Mouse (Mus musculus) limb, embryonic 11.5 days (tissue): Measurements from ENCODE around the gene Ankrd44. TPM values are rescaled to one million over a fixed set of nuclear protein-coding genes. Genes with fewer than 3 reads are reported as not detected.

Source experiments
- ATAC-seq: fragments of 200-750 bp; cut with Nextera tagmentation; 2 replicates; pipeline ENCODE4 v1.8.0; 2017; ENCODE audit warnings: low read depth; ENCODE audit not compliant: insufficient number of reproducible peaks, low FRiP score, low TSS enrichment
- DNase-seq: peaks from one replicate; pipeline ENCODE4 v3.0.0-alpha.2; 2015; ENCODE audit warnings: low spot score
- H3K27ac ChIP-seq: fragments of 300-500 bp; sonication (generic); replicated peaks from 2 replicates; pipeline ENCODE4 v1.5.1; 2014; ENCODE audit warnings: low read depth, mild to moderate bottlenecking, low read length
- H3K27me3 ChIP-seq: fragments of 300-500 bp; sonication (generic); 2 replicates; pipeline ENCODE4 v1.6.1; 2014; ENCODE audit warnings: mild to moderate bottlenecking, low read length, mixed read lengths; ENCODE audit not compliant: control insufficient read depth, insufficient read depth
- H3K36me3 ChIP-seq: fragments of 300-500 bp; sonication (generic); 2 replicates; pipeline ENCODE4 v1.6.1; 2014; ENCODE audit warnings: mild to moderate bottlenecking, low read length, moderate library complexity, mixed read lengths; ENCODE audit not compliant: control insufficient read depth, insufficient read depth
- H3K4me1 ChIP-seq: fragments of 300-500 bp; sonication (generic); 2 replicates; pipeline ENCODE4 v1.6.1; 2014; ENCODE audit warnings: low read length, mixed read lengths; ENCODE audit not compliant: control insufficient read depth, insufficient read depth
- H3K4me2 ChIP-seq: fragments of 300-500 bp; sonication (generic); 2 replicates; pipeline ENCODE4 v1.6.1; 2014; ENCODE audit warnings: low read depth, mild to moderate bottlenecking, moderate library complexity; ENCODE audit not compliant: severe bottlenecking
- H3K4me3 ChIP-seq: fragments of 300-500 bp; sonication (generic); 2 replicates; pipeline ENCODE4 v1.5.1; 2014; ENCODE audit warnings: low read depth, low read length
- H3K9ac ChIP-seq: fragments of 300-500 bp; sonication (generic); 2 replicates; pipeline ENCODE4 v1.6.1; 2014; ENCODE audit warnings: mild to moderate bottlenecking, low read length
- H3K9me3 ChIP-seq: fragments of 300-500 bp; sonication (generic); 2 replicates; pipeline ENCODE4 v1.6.1; 2016; ENCODE audit warnings: low read length; ENCODE audit not compliant: control insufficient read depth
- WGBS: fragments of 180-500 bp; shearing (Covaris S2); extraction: QIAGEN DNeasy Blood & Tissue Kit; methylation state at CpG from one replicate; pipeline ENCODE4 v1.1.7; 2014; 5-methylcytosine and 5-hydroxymethylcytosine counted together
- polyA plus RNA-seq: library from polyadenylated mRNA; unstranded; fragments of >200 nt; fragmentation: Nextera tagmentation; extraction: Ambion mirVana; gene quantifications from 2 replicates; pipeline ENCODE4 v1.2.1, GENCODE M21; 2014

The Ankrd44 gene
- polyA plus RNA-seq, 1 experiment from 2014 or later = 23.5 TPM

GRCm38 (mm10) chr1:54897726-54898125 lies 28.5 kb downstream of the Ankrd44 start:
- no peak overlapping the region for H3K4me3 ChIP-seq
- H3K9ac ChIP-seq = no peak overlapping the region
- DNase-seq = no peak
- no peak for ATAC-seq
- H3K4me2 ChIP-seq = no peak overlapping the region
- no peak overlapping the region for H3K27ac ChIP-seq
- H3K9me3 ChIP-seq = no peaks in the 10 kb centered on the region
- no peaks in the 10 kb centered on the region for H3K36me3 ChIP-seq
- no peaks in the 10 kb centered on the region for H3K4me1 ChIP-seq
- 89% methylated on average over 2 of the region's 2 CpGs for WGBS
- no peaks in the 10 kb centered on the region for H3K27me3 ChIP-seq

GRCm38 (mm10) chr1:54896109-54897085 lies 29.8 kb downstream of the Ankrd44 start:
- Histone ChIP-seq H3K9ac (no peak overlapping the region), H3K9me3 (no peaks in the 10 kb centered on the region), H3K27me3 (no peaks in the 10 kb centered on the region), H3K27ac (no peak overlapping the region), H3K4me1 (no peaks in the 10 kb centered on the region), H3K4me2 (no peak overlapping the region), H3K36me3 (no peaks in the 10 kb centered on the region), H3K4me3 (no peak overlapping the region)
- ATAC-seq = no peak
- no peak for DNase-seq
- 54% methylated on average over 11 of the region's 12 CpGs for WGBS

DNA sequence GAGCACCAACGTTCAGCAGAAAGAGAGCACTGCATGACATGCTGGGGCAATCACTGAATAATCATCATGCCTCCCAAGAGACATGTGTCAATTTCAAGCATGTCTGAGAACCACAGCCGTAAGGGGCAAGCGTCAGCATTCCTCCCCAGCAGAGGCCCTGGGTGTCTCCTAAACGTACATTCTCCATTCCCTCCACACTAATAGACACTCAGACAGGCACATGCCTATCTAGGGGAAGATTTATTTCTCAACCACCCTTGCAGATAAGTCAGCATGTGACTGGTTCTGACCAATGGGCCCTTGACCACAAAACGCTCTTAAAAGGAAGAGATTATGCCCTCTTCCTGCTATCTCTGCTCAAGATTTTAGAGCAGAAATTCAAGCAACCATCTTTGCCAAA lies 37.7 kb downstream of the Ankrd44 start:
- DNase-seq (no peak), ATAC-seq (no peak)
- Histone ChIP-seq H3K4me3 (no peak overlapping the region), H3K9me3 (no peaks in the 10 kb centered on the region), H3K27ac (no peak overlapping the region), H3K4me1 (no peaks in the 10 kb centered on the region), H3K36me3 (no peaks in the 10 kb centered on the region), H3K9ac (no peak overlapping the region), H3K27me3 (no peaks in the 10 kb centered on the region), H3K4me2 (no peak overlapping the region)
- 72% methylated on average over 5 of the region's 5 CpGs for WGBS

GRCm38 (mm10) chr1:54887873-54888272 lies 38.3 kb downstream of the Ankrd44 start:
- Histone ChIP-seq H3K4me3 (no peak overlapping the region), H3K27me3 (no peaks in the 10 kb centered on the region), H3K4me2 (no peak overlapping the region), H3K36me3 (no peaks in the 10 kb centered on the region), H3K9me3 (no peaks in the 10 kb centered on the region), H3K4me1 (no peaks in the 10 kb centered on the region), H3K9ac (no peak overlapping the region), H3K27ac (no peak overlapping the region)
- 80% methylated on average over 3 of the region's 3 CpGs for WGBS
- no peak for DNase-seq
- no peak for ATAC-seq

- H3K27ac ChIP-seq = no peak overlapping the region
- H3K9ac ChIP-seq = no peak overlapping the region
- no peak overlapping the region for H3K4me2 ChIP-seq
- WGBS = 44% methylated on average over 2 of the region's 2 CpGs
- no peaks in the 10 kb centered on the region for H3K9me3 ChIP-seq
- no peaks in the 10 kb centered on the region for H3K27me3 ChIP-seq
- no peaks in the 10 kb centered on the region for H3K4me1 ChIP-seq
- ATAC-seq (no peak), DNase-seq (no peak)
- no peak overlapping the region for H3K4me3 ChIP-seq
- H3K36me3 ChIP-seq = no peaks in the 10 kb centered on the region
These were observed 43.2 kb downstream of the Ankrd44 start for GRCm38 (mm10) chr1:54882856-54883467.

DNA sequence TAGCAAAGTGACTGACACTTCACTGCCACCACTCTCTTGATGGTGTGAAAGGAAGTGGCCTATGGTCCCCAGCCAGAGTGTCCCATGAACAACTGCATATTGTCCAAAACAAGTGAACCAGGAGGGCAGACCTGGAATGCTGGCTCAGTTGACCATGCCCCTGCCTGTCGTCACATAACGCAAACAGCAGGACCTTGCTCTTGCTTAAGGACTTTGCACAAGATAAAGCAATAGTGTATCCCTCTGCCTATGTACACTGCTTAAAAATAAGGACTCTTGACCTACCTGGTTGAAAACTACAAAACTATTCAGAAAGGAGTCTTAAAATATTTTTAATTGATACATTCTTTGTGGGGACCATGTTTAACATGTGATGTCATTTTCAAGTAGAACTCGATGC lies 44.7 kb downstream of the Ankrd44 start:
- no peak overlapping the region for H3K9ac ChIP-seq
- 93% methylated on average over 3 of the region's 3 CpGs for WGBS
- H3K27ac ChIP-seq = no peak overlapping the region
- H3K36me3 ChIP-seq = no peaks in the 10 kb centered on the region
- no peak overlapping the region for H3K4me2 ChIP-seq
- no peaks in the 10 kb centered on the region for H3K27me3 ChIP-seq
- ATAC-seq (no peak), DNase-seq (no peak)
- H3K4me3 ChIP-seq = no peak overlapping the region
- no peaks in the 10 kb centered on the region for H3K4me1 ChIP-seq
- no peaks in the 10 kb centered on the region for H3K9me3 ChIP-seq

GRCm38 (mm10) chr1:54877423-54878073 lies 48.6 kb downstream of the Ankrd44 start:
- Histone ChIP-seq H3K9me3 (no peaks in the 10 kb centered on the region), H3K36me3 (no peaks in the 10 kb centered on the region), H3K9ac (no peak overlapping the region), H3K27ac (no peak overlapping the region), H3K4me3 (no peak overlapping the region), H3K4me1 (no peaks in the 10 kb centered on the region), H3K27me3 (no peaks in the 10 kb centered on the region), H3K4me2 (no peak overlapping the region)
- ATAC-seq = no peak
- DNase-seq = no peak
- 76% methylated on average over 10 of the region's 10 CpGs for WGBS

- Histone ChIP-seq H3K4me1 (no peaks in the 10 kb centered on the region), H3K4me3 (no peak overlapping the region), H3K4me2 (no peak overlapping the region), H3K9ac (no peak overlapping the region), H3K9me3 (no peaks in the 10 kb centered on the region), H3K36me3 (no peaks in the 10 kb centered on the region), H3K27ac (no peak overlapping the region), H3K27me3 (no peaks in the 10 kb centered on the region)
- no peak for DNase-seq
- no peak for ATAC-seq
- 90% methylated on average over 5 of the region's 5 CpGs for WGBS
These were observed 49.2 kb downstream of the Ankrd44 start for GRCm38 (mm10) chr1:54877014-54877413.
